Mouse (Mus musculus) stomach, embryonic 16.5 days (tissue): ENCODE measurements at regions not wholly inside any gene's neighbourhood (a gene's known extent, or its start where the extent isn't known, plus 50 kb on each side); places are given as distances from the start of the nearest gene placed in this dataset.
A peak's percentile ranks its signal among the peaks of the same experiment; 100 is the strongest.

ENCODE experiments used
- ATAC-seq: fragments of 200-750 bp; cut with Nextera tagmentation; 2 replicates; pipeline ENCODE4 v1.8.0; 2017; ENCODE audit warnings: moderate number of reproducible peaks, moderate TSS enrichment; ENCODE audit not compliant: insufficient read depth, low FRiP score
- H3K27ac ChIP-seq: fragments of 300-500 bp; sonication (generic); 2 replicates; pipeline ENCODE4 v1.5.1; 2014; ENCODE audit warnings: low read length
- H3K27me3 ChIP-seq: fragments of 300-500 bp; sonication (generic); 2 replicates; pipeline ENCODE4 v1.6.1; 2014; ENCODE audit warnings: low read length, control low read depth, mixed read lengths; ENCODE audit not compliant: control insufficient read depth, insufficient read depth
- H3K36me3 ChIP-seq: fragments of 300-500 bp; sonication (generic); 2 replicates; pipeline ENCODE4 v1.6.1; 2014; ENCODE audit warnings: low read length; ENCODE audit not compliant: control insufficient read depth, insufficient read depth
- H3K4me1 ChIP-seq: fragments of 300-500 bp; sonication (generic); 2 replicates; pipeline ENCODE4 v1.6.1; 2014; ENCODE audit warnings: low read length, control low read depth, mixed read lengths; ENCODE audit not compliant: control insufficient read depth, insufficient read depth
- H3K4me2 ChIP-seq: fragments of 300-500 bp; sonication (generic); 2 replicates; pipeline ENCODE4 v1.6.1; 2014; ENCODE audit warnings: low read depth, low read length, mixed read lengths
- H3K4me3 ChIP-seq: fragments of 300-500 bp; sonication (generic); replicated peaks from 2 replicates; pipeline ENCODE4 v1.5.1; 2014; ENCODE audit warnings: mild to moderate bottlenecking, low read length
- H3K9ac ChIP-seq: fragments of 300-500 bp; sonication (generic); 2 replicates; pipeline ENCODE4 v1.6.1; 2014; ENCODE audit warnings: low read length
- H3K9me3 ChIP-seq: fragments of 300-500 bp; sonication (generic); replicated peaks from 2 replicates; pipeline ENCODE4 v1.6.1; 2016; ENCODE audit warnings: low read length, control low read depth; ENCODE audit not compliant: control insufficient read depth
- WGBS: fragments of 180-500 bp; shearing (Covaris S2); extraction: QIAGEN DNeasy Blood & Tissue Kit; methylation state at CpG from one replicate; pipeline ENCODE4 v1.1.7; 2014; 5-methylcytosine and 5-hydroxymethylcytosine counted together

- H3K36me3 ChIP-seq = no peaks in the 10 kb centered on the region
- H3K4me2 ChIP-seq = peak overlapping the region; percentile 41
- no peak overlapping the region for H3K27ac ChIP-seq
- H3K4me3 ChIP-seq = 0 out of 2 replicates have a peak overlapping the region, but pooled peaks have one; percentile 5
- no peaks in the 10 kb centered on the region for H3K27me3 ChIP-seq
- peaks cover 5% of the 10 kb centered on the region for H3K4me1 ChIP-seq
- no peak overlapping the region for H3K9ac ChIP-seq
- no peaks in the 10 kb centered on the region for H3K9me3 ChIP-seq
- ATAC-seq = no peak
- 61% methylated on average over 20 of the region's 20 CpGs for WGBS
Observed at GRCm38 (mm10) chr14:45984135-45984892, 326.4 kb upstream of the Ddhd1 start.

DNA sequence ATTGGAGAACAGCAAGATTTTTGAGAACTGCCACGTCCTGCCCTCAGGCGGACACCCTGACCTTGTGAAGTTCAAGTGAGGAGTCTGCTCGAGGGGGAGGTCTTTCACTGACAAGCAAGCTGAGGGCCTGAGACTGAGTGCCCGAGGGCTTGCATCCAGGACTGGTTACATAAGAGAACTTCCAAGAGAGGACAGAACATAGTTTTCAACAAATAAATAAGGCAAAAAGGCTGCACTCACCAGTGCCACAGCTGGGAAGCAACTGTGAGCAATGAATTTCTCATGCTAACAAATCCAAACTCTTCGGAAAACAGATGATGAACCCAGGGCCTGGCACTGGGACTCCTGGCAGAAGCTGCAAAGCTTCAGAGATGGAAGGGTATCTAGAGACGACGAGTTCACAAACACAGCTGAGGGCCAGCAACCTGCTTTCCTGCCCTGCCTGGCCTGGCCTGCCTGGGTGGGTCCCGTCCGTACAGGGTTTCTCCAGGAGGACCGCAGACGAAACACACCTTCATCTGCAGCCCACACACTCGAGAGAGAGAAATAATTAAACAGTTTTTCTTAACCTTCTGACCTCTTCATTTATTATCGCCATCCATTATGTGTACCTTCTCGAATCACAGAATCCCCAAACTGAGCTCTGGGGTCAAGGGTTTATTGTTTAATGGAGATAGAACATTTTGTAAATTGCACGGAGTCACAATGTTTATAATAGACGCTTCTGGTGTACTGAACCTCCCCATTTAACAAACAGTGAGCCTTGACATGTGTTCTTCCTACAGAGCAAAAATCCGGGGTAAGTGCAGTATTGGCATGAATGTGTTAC, 334.3 kb upstream of the Ddhd1 start:
- WGBS = 29% methylated on average over 17 of the region's 17 CpGs

DNA sequence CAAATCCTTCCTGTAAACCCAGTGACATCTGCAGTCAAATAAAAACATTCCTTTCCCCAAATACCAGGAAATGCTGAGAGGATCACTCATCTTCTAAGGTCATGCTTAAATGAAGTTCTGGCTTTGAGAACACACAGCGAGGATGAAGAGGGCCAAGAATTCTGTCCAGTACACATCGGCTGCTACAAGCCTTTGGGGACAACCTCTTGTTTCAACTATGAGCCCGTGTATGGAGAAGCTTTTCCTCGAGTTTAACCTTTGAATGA, 334.9 kb upstream of the Ddhd1 start:
- Histone ChIP-seq H3K4me2 (no peak overlapping the region), H3K27me3 (no peaks in the 10 kb centered on the region), H3K4me3 (no peak overlapping the region), H3K4me1 (peaks cover 9% of the 10 kb centered on the region), H3K9me3 (no peaks in the 10 kb centered on the region), H3K9ac (no peak overlapping the region), H3K36me3 (no peaks in the 10 kb centered on the region), H3K27ac (no peak overlapping the region)
- WGBS = 40% methylated on average over 4 of the region's 4 CpGs
- no peak; the same call in 1 of the 2 replicates for ATAC-seq

More for the DNA sequence above, 334.3 kb upstream of the Ddhd1 start:
- peak; percentile 56 for ATAC-seq
- Histone ChIP-seq H3K36me3 (no peaks in the 10 kb centered on the region), H3K4me3 (no peak overlapping the region), H3K27ac (peak overlapping the region; percentile 73), H3K9ac (no peak overlapping the region), H3K4me2 (no peak overlapping the region), H3K9me3 (no peaks in the 10 kb centered on the region), H3K27me3 (no peaks in the 10 kb centered on the region), H3K4me1 (peaks cover 9% of the 10 kb centered on the region)

GRCm38 (mm10) chr14:45993669-45994068, 335.7 kb upstream of the Ddhd1 start:
- Histone ChIP-seq H3K4me2 (no peak overlapping the region), H3K4me1 (peaks cover 9% of the 10 kb centered on the region), H3K4me3 (no peak overlapping the region), H3K9ac (no peak overlapping the region), H3K9me3 (no peaks in the 10 kb centered on the region), H3K36me3 (no peaks in the 10 kb centered on the region), H3K27me3 (no peaks in the 10 kb centered on the region), H3K27ac (no peak overlapping the region)
- ATAC-seq = no peak
- WGBS = 6% methylated on average over 3 of the region's 3 CpGs

- H3K9me3 ChIP-seq = no peaks in the 10 kb centered on the region
- H3K9ac ChIP-seq = no peak overlapping the region
- no peak overlapping the region for H3K4me2 ChIP-seq
- 37% methylated on average over 5 of the region's 5 CpGs for WGBS
- H3K27me3 ChIP-seq = no peaks in the 10 kb centered on the region
- ATAC-seq = peak; percentile 59
- peaks cover 9% of the 10 kb centered on the region for H3K4me1 ChIP-seq
- H3K36me3 ChIP-seq = no peaks in the 10 kb centered on the region
- no peak overlapping the region for H3K27ac ChIP-seq
- no peak overlapping the region for H3K4me3 ChIP-seq
Observed at GRCm38 (mm10) chr14:45996760-45997159, 338.8 kb upstream of the Ddhd1 start.

- Histone ChIP-seq H3K4me3 (no peak overlapping the region), H3K4me1 (no peaks in the 10 kb centered on the region), H3K9ac (no peak overlapping the region), H3K4me2 (no peak overlapping the region), H3K36me3 (no peaks in the 10 kb centered on the region), H3K9me3 (no peaks in the 10 kb centered on the region), H3K27me3 (no peaks in the 10 kb centered on the region), H3K27ac (no peak overlapping the region)
- 80% methylated on average over 6 of the region's 6 CpGs for whole genome bisulfite sequencing
- ATAC-seq = no peak
Observed at GRCm38 (mm10) chr14:46004078-46004477, 346.1 kb upstream of the Ddhd1 start.

- no peak for ATAC-seq
- H3K4me3 ChIP-seq = no peak overlapping the region
- 47% methylated on average over 4 of the region's 4 CpGs for WGBS
- no peak overlapping the region for H3K27ac ChIP-seq
- H3K27me3 ChIP-seq = no peaks in the 10 kb centered on the region
- no peaks in the 10 kb centered on the region for H3K9me3 ChIP-seq
- no peaks in the 10 kb centered on the region for H3K36me3 ChIP-seq
- H3K9ac ChIP-seq = no peak overlapping the region
- no peaks in the 10 kb centered on the region for H3K4me1 ChIP-seq
- no peak overlapping the region for H3K4me2 ChIP-seq
Observed at GRCm38 (mm10) chr14:46005307-46005706, 347.4 kb upstream of the Ddhd1 start.

GRCm38 (mm10) chr14:46013232-46013631, 355.3 kb upstream of the Ddhd1 start:
- Histone ChIP-seq H3K36me3 (no peaks in the 10 kb centered on the region), H3K27me3 (no peaks in the 10 kb centered on the region), H3K4me2 (no peak overlapping the region), H3K9ac (no peak overlapping the region), H3K9me3 (no peaks in the 10 kb centered on the region), H3K27ac (no peak overlapping the region), H3K4me3 (no peak overlapping the region), H3K4me1 (peaks cover 10% of the 10 kb centered on the region)
- 95% methylated on average over 2 of the region's 2 CpGs for WGBS
- no peak for ATAC-seq

DNA sequence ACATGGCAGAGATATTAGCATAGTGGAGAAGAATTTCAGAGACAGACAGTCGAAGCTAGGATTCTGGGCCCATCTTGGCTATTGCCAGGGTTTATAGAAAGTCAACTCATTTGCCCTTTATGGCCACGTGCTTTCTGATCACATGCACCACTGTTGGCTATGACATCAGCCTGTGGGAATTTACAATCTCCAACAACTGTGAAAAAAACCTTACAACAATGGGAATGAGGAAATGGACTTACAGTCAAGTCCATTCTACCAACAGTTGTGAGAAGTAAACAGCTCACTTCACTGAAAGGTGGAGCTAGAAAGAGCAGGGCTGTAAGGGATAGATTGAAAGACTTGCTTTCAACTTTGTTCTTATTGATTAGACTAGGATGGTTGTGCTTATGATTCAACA, 356.1 kb upstream of the Ddhd1 start:
- Histone ChIP-seq H3K4me2 (no peak overlapping the region), H3K27ac (no peak overlapping the region), H3K4me1 (peaks cover 17% of the 10 kb centered on the region), H3K9me3 (no peaks in the 10 kb centered on the region), H3K36me3 (no peaks in the 10 kb centered on the region), H3K9ac (no peak overlapping the region), H3K4me3 (no peak overlapping the region), H3K27me3 (no peaks in the 10 kb centered on the region)
- ATAC-seq = no peak
- 63% methylated on average over 2 of the region's 2 CpGs for WGBS
